Mouse (Mus musculus) spleen, postnatal 0 days (tissue): ENCODE measurements around the gene Tmed9. TPM values are rescaled to one million over a fixed set of nuclear protein-coding genes. Genes with fewer than 3 reads are reported as not detected.

Experiments used
- polyA plus RNA-seq: library from polyadenylated mRNA; unstranded; fragments of >200 nt; fragmentation: Nextera tagmentation; extraction: Ambion mirVana; gene quantifications from 2 replicates; pipeline ENCODE4 v1.2.1, GENCODE M21; 2015

Gene Tmed9
- polyA plus RNA-seq: 68.1 and 69.0 TPM in 2 replicates

DNA sequence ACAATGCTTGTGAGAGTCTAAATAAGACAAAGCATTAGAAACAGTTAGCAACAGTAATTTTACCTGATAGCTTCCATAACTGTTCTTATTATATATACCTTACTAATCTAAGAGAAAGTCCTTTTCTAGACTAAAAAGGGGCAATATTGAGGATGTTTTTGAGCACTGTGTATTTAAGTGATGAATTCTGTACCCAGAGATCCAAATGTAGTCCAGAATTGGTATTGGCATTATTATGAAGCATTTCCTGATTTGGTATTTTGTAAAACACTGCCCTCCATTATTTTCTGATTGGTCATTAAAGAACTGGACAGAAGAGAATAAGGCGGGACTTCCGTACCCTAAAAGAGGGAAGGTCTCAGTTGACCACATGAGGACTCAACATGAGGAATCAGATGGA is at the start of gene Tmed9:
Gene Tmed9, plus strand, starts transcription at position 301 of the 400 bp plus-strand sequence.

DNA sequence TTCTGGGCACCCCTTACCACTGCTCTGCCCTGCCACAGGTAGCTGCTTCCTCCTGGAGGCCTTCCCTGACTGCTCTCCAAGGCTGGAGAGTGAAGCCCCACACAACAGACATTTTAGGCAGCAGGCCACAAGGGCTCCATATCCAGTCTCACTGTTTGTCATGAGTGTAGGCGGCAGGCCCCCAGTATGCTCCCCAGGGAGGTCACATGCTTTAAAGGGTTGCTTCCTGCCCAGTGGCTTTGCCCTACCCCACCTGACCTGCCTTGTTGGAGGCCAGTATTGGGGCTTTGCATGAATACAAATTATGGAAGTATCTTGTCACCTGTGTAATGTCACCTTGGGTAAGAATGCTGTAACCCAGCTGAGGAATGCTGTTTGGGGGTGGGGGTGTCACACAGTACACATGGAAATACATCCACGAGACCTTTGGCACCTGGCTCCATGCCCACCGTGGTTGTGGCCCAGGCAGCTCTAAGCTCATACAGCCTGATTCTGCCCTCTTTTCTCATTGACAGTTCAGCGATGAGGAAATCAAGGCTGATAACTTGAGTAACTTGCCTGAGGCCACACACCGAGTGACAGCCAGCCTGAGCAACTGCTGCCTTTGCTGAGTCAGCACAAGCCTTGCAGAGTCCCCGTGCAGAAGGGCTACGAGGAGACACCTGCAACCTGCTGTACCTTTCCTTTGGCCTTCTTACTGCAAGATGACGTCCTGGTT is 44.2 kb upstream of the Tmed9 start, which contains the start of gene Dok3:
Gene Dok3, minus strand, starts transcription at position 99 of the 718 bp plus-strand sequence.

DNA sequence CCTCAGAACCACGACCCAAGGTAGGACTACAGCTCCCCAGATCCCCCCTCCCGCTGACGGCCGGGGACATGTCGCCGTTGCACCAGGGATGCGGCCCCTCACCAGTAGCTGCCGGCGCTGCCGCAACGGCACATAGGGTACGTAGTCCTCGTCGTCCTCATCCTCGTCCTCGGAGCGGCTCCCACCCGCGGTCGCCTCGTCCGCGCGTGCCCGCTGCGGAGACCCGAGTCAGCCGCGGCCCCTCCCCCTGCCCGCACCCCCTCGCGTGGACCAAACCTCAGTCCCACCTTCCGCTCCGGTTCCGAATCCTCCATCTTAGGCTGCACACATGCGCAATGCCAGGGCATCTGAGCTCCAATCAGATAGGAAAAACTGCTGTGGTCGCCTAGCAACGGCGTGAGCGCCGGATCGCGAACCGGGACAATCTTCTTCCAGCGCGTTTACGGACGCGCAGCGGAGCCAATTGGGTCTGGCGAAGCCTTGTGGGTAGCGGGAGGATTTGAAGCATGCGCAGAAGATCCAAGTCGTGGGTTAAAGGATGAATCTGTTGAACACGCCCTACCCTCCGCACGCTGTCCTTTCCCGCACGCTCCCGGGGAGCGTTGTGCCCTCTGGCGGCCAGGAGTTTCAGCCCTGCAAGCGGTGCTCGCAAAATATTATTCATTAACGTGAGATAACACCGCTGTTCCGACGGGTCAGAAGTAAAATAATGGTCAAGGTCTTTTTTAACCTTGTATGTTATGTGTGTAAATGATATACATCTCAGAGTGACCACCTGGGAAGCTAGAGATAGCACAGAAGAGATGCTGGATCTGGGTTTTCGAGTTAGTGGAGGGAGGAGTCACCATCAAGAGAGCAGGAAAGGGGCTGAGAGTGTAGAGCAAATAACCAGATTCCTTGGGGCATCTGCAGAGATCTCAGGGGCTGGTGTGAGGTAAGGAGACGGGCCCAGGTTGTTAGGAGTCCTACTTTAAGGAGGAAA is 37.0 kb upstream of the Tmed9 start, which contains the start of gene Ddx41:
Gene Ddx41, minus strand, starts transcription at position 465 of the 982 bp plus-strand sequence.

GRCm38 (mm10) chr13:55571027-55571751 is 2.3 kb upstream of the Tmed9 start, which contains the start of gene Fam193b:
Gene Fam193b (minus strand): TSS chr13:55571120.

GRCm38 (mm10) chr13:55599566-55600540 is 26.3 kb downstream of the Tmed9 start, which contains the start of gene B4galt7:
Gene B4galt7 (plus strand): TSS chr13:55599896.

DNA sequence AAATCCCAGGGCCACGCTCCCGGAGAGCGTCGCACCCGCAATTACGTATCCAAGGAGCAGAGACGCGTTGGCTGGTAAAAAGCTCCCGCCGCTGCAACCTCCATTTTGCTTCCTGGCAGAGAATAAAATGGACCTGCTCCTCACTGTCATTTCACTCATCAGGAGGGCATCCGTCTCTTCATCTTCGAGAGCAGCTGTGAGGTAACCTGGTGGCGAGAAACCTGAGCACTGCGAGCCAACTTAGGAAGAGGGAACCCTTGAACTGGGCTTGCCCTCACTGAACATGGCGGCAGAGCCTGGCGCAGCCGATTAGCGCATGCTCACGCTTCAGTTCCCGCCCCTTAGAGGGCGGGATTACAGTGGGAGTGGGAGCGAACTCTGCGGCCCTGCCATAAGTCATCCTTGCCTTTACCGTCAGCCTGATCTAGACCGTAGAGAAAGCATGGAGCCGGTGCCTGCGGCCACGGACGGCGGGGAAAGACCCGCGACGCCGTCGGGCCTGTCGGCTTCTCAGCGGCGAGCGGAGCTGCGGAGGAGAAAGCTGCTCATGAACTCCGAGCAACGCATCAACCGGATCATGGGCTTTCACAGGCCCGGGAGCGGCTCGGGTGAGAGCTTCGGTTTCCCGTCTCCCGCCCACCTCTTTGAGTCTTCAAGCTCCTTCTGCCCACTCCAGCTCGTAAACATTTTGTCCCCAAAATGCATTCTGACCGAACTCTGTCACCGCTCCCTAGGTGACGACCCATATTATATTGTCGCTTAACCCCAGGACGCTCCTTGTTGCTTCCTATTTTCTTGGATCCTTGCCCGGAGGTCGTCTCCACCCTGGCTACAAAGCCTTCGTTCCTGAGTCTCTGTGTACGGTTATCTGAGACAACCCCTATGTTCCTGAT is 49.4 kb downstream of the Tmed9 start, which contains the start of gene Caml:
Gene Caml, plus strand, starts transcription at position 357 of the 893 bp plus-strand sequence.

DNA sequence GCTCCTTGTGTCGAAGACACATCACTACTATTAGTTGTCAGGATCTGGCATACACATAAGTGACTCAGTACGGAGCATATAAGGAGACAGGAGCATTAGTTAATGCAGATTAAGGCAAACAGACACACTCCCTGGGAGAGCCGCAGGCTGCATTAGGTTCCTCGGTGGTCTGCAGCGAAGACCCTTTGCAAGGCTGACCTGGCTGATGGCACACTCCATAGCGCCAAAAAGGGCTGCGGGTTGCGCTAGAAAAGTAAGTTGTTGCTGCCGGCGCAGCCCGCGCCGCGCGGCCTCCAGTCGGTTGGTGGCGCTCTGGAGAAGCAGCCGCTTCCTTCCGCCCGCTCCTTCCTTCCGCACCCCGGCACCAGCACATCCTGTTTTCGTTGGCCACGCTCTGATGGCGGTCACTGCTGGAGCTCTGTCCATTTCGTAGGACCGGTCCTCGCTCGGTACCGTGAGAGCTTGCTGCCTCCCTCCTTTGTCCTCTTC is 61.2 kb downstream of the Tmed9 start, which contains the start of gene Ddx46:
Gene Ddx46, plus strand, starts transcription at position 389 of the 489 bp plus-strand sequence.

Other genes with a start within 250 kb of the Tmed9 start
- gene Mxd3, start 243.9 kb upstream of the Tmed9 start, polyA plus RNA-seq: 36.7 and 38.4 TPM in 2 replicates
- 62.5 and 62.6 TPM in 2 replicates for gene Lman2, start 210.9 kb upstream of the Tmed9 start, polyA plus RNA-seq
- gene Rgs14, start 204.0 kb upstream of the Tmed9 start, polyA plus RNA-seq: 7.7 and 10.3 TPM in 2 replicates
- gene Slc34a1, start 175.5 kb upstream of the Tmed9 start, polyA plus RNA-seq: not detected in 2 replicates
- not detected in 2 replicates for gene Pfn3, start 158.5 kb upstream of the Tmed9 start, polyA plus RNA-seq
- gene F12, start 146.9 kb upstream of the Tmed9 start, polyA plus RNA-seq: 0.15 and 0.16 TPM in 2 replicates
- 32.7 and 40.8 TPM in 2 replicates for gene Grk6, start 128.7 kb upstream of the Tmed9 start, polyA plus RNA-seq
- gene Prr7, start 109.5 kb upstream of the Tmed9 start, polyA plus RNA-seq: 0.14 and 0.28 TPM in 2 replicates
- 16.3 and 20.8 TPM in 2 replicates for gene Dbn1, start 85.6 kb upstream of the Tmed9 start, polyA plus RNA-seq
- gene Pdlim7, start 60.1 kb upstream of the Tmed9 start, polyA plus RNA-seq: 37.8 and 45.4 TPM in 2 replicates
- 36.9 and 49.7 TPM in 2 replicates for gene Dok3, start 44.4 kb upstream of the Tmed9 start, polyA plus RNA-seq
- 29.2 and 35.3 TPM in 2 replicates for gene Ddx41, start 37.1 kb upstream of the Tmed9 start, polyA plus RNA-seq
- 15.4 and 18.8 TPM in 2 replicates for gene Fam193b, start 2.6 kb upstream of the Tmed9 start, polyA plus RNA-seq
- gene B4galt7, start 26.2 kb downstream of the Tmed9 start, polyA plus RNA-seq: 7.9 and 9.8 TPM in 2 replicates
- 25.8 and 31.1 TPM in 2 replicates for gene Caml, start 49.3 kb downstream of the Tmed9 start, polyA plus RNA-seq
- 25.3 and 27.0 TPM in 2 replicates for gene Ddx46, start 61.3 kb downstream of the Tmed9 start, polyA plus RNA-seq
- gene B230219D22Rik, start 119.4 kb downstream of the Tmed9 start, polyA plus RNA-seq: 17.7 and 20.2 TPM in 2 replicates
- 31.5 and 33.1 TPM in 2 replicates for gene Txndc15, start 140.9 kb downstream of the Tmed9 start, polyA plus RNA-seq
- gene Pcbd2, start 153.6 kb downstream of the Tmed9 start, polyA plus RNA-seq: 52.6 and 57.8 TPM in 2 replicates
- 0.10 and 0.30 TPM in 2 replicates for gene Catsper3, start 210.8 kb downstream of the Tmed9 start, polyA plus RNA-seq